Mouse (Mus musculus) midbrain, embryonic 16.5 days (tissue): ENCODE measurements at regions not wholly inside any gene's neighbourhood (a gene's known extent, or its start where the extent isn't known, plus 50 kb on each side); places are given as distances from the start of the nearest gene placed in this dataset.

Experiments used
- ATAC-seq: fragments of 200-750 bp; cut with Nextera tagmentation; 2 replicates; pipeline ENCODE4 v1.8.0; 2017; ENCODE audit warnings: moderate TSS enrichment
- H3K27ac ChIP-seq: fragments of 300-500 bp; sonication (generic); 2 replicates; pipeline ENCODE4 v1.5.1; 2014; ENCODE audit warnings: mild to moderate bottlenecking, low read length, mixed read lengths
- H3K27me3 ChIP-seq: fragments of 300-500 bp; sonication (generic); 2 replicates; pipeline ENCODE4 v1.6.1; 2014; ENCODE audit warnings: low read depth, low read length, mixed read lengths; ENCODE audit not compliant: control insufficient read depth, insufficient read depth
- H3K36me3 ChIP-seq: fragments of 300-500 bp; sonication (generic); 2 replicates; pipeline ENCODE4 v1.6.1; 2014; ENCODE audit warnings: mild to moderate bottlenecking, low read length, moderate library complexity, mixed read lengths; ENCODE audit not compliant: control insufficient read depth, insufficient read depth
- H3K4me1 ChIP-seq: fragments of 300-500 bp; sonication (generic); 2 replicates; pipeline ENCODE4 v1.6.1; 2014; ENCODE audit warnings: mild to moderate bottlenecking, low read length, mixed read lengths; ENCODE audit not compliant: control insufficient read depth, insufficient read depth
- H3K4me2 ChIP-seq: fragments of 300-500 bp; sonication (generic); 2 replicates; pipeline ENCODE4 v1.6.1; 2014; ENCODE audit warnings: mild to moderate bottlenecking, low read length, mixed read lengths
- H3K4me3 ChIP-seq: fragments of 300-500 bp; sonication (generic); 2 replicates; pipeline ENCODE4 v1.5.1; 2014; ENCODE audit warnings: low read depth, mild to moderate bottlenecking, low read length, moderate library complexity, mixed read lengths
- H3K9ac ChIP-seq: fragments of 300-500 bp; sonication (generic); 2 replicates; pipeline ENCODE4 v1.6.1; 2014; ENCODE audit warnings: low read depth, low read length, mixed read lengths
- H3K9me3 ChIP-seq: fragments of 300-500 bp; sonication (generic); replicated peaks from 2 replicates; pipeline ENCODE4 v1.6.1; 2014; ENCODE audit warnings: mild to moderate bottlenecking, low read length, mixed read lengths; ENCODE audit not compliant: control insufficient read depth, poor library complexity, severe bottlenecking
- WGBS: fragments of 180-500 bp; shearing (Covaris S2); extraction: QIAGEN DNeasy Blood & Tissue Kit; methylation state at CpG from one replicate; pipeline ENCODE4 v1.1.7; 2014; 5-methylcytosine and 5-hydroxymethylcytosine counted together

DNA sequence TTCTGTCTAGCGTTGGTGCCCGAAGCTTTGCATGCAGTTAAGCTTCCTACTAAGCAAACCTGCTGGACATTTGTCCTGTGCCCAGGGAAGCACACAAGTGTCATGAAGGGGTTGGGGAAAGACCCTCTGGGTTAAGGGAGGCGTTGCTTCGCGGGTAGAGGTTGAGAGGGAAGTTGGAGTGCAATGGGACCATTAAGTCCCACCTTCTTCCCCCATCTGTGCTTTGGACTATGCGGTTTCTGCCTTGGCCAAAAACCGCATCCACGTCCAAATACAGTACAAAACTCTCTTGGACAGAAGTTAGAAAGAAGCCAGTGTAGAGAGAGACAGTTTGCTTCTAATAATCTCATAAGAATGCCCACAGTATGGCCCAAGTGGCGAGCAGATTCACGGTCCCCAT, 176.1 kb upstream of the Topaz1 start:
- no peaks in the 10 kb centered on the region for H3K36me3 ChIP-seq
- H3K4me2 ChIP-seq, result peak overlapping the region; percentile 83
- H3K9me3 ChIP-seq, result no peaks in the 10 kb centered on the region
- H3K27me3 ChIP-seq, result peaks cover 23% of the 10 kb centered on the region
- no peak for ATAC-seq
- H3K4me3 ChIP-seq, result peak overlapping the region; percentile 53
- H3K27ac ChIP-seq, result peak overlapping the region; percentile 85
- H3K9ac ChIP-seq, result peak overlapping the region; percentile 64
- under 1% methylated on average over 10 of the region's 10 CpGs for WGBS
- peaks cover 18% of the 10 kb centered on the region for H3K4me1 ChIP-seq

DNA sequence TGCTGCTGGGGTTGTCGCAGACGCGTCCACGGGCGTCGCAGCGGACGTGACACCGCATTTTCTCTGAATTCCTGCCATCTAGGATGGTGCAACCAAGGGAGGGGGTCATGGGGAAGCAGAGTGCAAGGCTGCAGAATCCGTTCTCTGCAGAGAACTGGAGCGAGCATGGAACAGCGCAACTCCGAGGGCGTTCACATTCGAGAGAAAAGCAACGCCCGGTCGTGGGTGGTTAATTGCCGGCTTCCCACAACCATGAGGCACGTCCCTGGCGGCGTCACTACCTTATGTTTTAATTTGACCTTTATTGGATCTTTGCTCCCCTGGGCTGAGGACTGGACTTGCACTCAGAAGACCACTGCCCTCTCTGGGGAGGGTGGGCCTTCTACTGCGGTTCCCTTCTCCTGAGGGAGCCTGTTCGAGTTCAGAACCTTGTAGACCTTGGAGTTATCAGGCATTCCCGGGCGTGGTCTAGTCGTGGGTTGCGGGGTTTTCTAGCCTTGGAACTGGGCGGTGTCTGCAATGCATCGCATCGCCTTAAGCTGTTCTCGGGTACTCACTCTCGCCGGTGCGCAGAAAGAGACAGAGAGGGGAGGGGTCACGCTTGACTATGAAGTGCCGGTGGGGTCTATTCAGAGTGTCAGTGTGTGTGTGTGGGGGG, 175.6 kb upstream of the Topaz1 start:
- Histone ChIP-seq H3K4me2 (peak overlapping the region; percentile 83), H3K4me3 (peak overlapping the region; percentile 53), H3K27me3 (peaks cover 23% of the 10 kb centered on the region), H3K9me3 (no peaks in the 10 kb centered on the region), H3K36me3 (no peaks in the 10 kb centered on the region), H3K9ac (peak overlapping the region; percentile 64), H3K27ac (peak overlapping the region; percentile 85), H3K4me1 (peaks cover 18% of the 10 kb centered on the region)
- ATAC-seq, result no peak; the same call in 1 of the 2 replicates
- under 1% methylated on average over 37 of the region's 37 CpGs for WGBS

- Histone ChIP-seq H3K4me1 (peaks cover 18% of the 10 kb centered on the region), H3K9me3 (no peaks in the 10 kb centered on the region), H3K27ac (peak overlapping the region; percentile 85), H3K4me3 (peak overlapping the region; percentile 53), H3K4me2 (peak overlapping the region; percentile 83), H3K27me3 (peaks cover 19% of the 10 kb centered on the region), H3K36me3 (no peaks in the 10 kb centered on the region), H3K9ac (peak overlapping the region; percentile 64)
- WGBS, result under 1% methylated on average over 52 of the region's 68 CpGs
- ATAC-seq, result peak; percentile 82
Observed at GRCm38 (mm10) chr9:122572060-122572835, 174.9 kb upstream of the Topaz1 start.

- Histone ChIP-seq H3K4me3 (peak overlapping the region; percentile 53), H3K4me2 (peak overlapping the region; percentile 83), H3K36me3 (no peaks in the 10 kb centered on the region), H3K27ac (peak overlapping the region; percentile 85), H3K9me3 (no peaks in the 10 kb centered on the region), H3K27me3 (peaks cover 15% of the 10 kb centered on the region), H3K4me1 (peaks cover 18% of the 10 kb centered on the region), H3K9ac (peak overlapping the region; percentile 64)
- WGBS, result under 1% methylated on average over 13 of the region's 13 CpGs
- ATAC-seq, result no peak
Observed at GRCm38 (mm10) chr9:122572836-122573267, 174.3 kb upstream of the Topaz1 start.

DNA sequence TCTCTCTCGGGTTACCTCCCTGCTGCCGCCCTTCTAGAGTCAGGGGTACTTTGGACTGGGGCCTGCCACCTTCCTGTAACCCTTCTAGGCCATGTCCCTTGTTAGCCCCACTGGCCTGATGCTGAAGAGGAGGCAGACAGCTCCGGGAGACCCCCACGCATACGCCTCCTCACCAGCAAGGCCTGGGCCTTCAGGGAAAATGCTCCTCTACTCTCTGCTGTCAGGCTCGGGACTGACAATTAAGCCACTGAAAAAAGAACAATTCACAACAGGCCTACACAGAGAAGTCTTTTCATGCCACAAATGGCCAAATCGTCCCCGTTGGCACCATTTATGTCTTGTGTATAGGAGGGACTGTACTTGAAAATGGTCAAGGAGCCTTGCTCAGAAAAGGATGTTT, 161.9 kb upstream of the Topaz1 start:
- ATAC-seq, result no peak
- 72% methylated on average over 8 of the region's 8 CpGs for WGBS
- no peaks in the 10 kb centered on the region for H3K4me1 ChIP-seq
- no peaks in the 10 kb centered on the region for H3K27me3 ChIP-seq
- no peak overlapping the region for H3K4me3 ChIP-seq
- no peak overlapping the region for H3K27ac ChIP-seq
- H3K9ac ChIP-seq, result no peak overlapping the region
- no peaks in the 10 kb centered on the region for H3K36me3 ChIP-seq
- no peaks in the 10 kb centered on the region for H3K9me3 ChIP-seq
- H3K4me2 ChIP-seq, result no peak overlapping the region

GRCm38 (mm10) chr9:122586421-122586820, 160.7 kb upstream of the Topaz1 start:
- Histone ChIP-seq H3K4me3 (no peak overlapping the region), H3K4me2 (no peak overlapping the region), H3K27ac (no peak overlapping the region), H3K36me3 (no peaks in the 10 kb centered on the region), H3K4me1 (no peaks in the 10 kb centered on the region), H3K27me3 (no peaks in the 10 kb centered on the region), H3K9ac (no peak overlapping the region), H3K9me3 (no peaks in the 10 kb centered on the region)
- ATAC-seq, result 0 out of 2 replicates have a peak, but pooled peaks have one; percentile 18
- 94% methylated on average over 6 of the region's 6 CpGs for WGBS

DNA sequence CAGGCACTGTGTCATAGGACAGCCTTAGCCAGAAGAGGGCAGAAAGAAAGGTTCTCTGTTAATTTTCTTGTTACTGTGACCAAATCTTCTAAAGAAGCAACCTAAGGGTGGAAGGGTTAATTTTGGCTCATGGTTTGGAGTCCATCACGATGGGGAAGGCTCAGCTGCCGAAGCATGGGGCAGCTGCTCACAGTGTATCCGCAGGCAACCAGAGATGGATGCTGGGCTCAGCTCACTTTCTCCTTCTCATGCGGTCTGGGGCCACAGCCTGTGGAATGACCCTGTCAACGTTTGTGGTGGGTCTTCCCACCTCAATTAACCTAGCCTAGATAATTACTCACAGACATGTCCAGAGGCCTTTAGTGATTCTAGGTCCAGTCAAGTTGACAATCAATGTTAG, 160.2 kb upstream of the Topaz1 start:
- Histone ChIP-seq H3K4me2 (no peak overlapping the region), H3K4me1 (no peaks in the 10 kb centered on the region), H3K4me3 (no peak overlapping the region), H3K27ac (no peak overlapping the region), H3K9ac (no peak overlapping the region), H3K36me3 (no peaks in the 10 kb centered on the region), H3K27me3 (no peaks in the 10 kb centered on the region), H3K9me3 (no peaks in the 10 kb centered on the region)
- ATAC-seq, result no peak
- WGBS, result 76% methylated on average over 5 of the region's 5 CpGs

DNA sequence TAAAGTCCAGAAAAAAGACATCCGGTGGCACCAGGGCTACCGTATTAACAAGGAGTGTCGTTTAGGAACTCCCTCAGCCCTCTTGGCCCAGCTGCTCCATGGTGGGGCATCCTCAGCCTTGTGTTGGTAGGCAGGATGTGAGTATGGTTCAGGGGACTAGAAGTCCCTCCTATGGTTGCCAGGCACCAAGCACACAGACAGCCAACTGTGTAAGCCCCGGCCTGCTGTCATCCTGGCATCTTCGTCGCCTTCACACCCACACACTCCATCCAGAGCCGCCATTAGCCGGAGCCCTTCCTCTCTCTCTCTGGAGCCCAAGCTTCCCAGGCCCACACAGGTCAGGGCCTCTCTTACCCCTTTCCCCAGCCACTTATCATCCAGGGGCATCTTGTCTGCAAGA, 158.9 kb upstream of the Topaz1 start:
- Histone ChIP-seq H3K9me3 (no peaks in the 10 kb centered on the region), H3K4me2 (no peak overlapping the region), H3K4me1 (peaks cover 9% of the 10 kb centered on the region), H3K27ac (no peak overlapping the region), H3K4me3 (no peak overlapping the region), H3K9ac (no peak overlapping the region), H3K27me3 (no peaks in the 10 kb centered on the region), H3K36me3 (no peaks in the 10 kb centered on the region)
- ATAC-seq, result no peak
- WGBS, result 94% methylated on average over 8 of the region's 8 CpGs
